Mouse (Mus musculus): ENCODE measurements around the gene Cblb.

Cblb gene

DNA sequence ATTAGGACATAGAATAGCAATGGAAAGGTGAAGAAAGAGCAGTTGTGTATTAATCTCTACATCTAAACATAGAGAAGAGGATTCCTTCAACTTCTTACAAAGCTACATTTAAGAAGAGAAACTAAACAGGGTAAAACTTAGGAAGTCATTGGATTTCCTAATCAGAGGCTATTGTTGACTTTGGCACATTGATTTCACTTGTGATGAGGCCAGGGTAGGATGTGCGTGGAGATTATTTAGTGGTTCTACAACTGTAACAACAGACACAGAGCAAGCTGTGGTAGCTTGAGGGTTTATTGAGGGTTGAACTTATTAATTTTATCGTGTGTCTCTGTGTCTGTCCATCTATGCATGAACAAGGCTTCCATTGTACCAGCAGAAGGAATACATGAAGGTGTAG is 7.8 kb downstream of the Cblb start:
- no peak for DNase-seq (ENCODE audit: low spot score in 2 of 2)

DNA sequence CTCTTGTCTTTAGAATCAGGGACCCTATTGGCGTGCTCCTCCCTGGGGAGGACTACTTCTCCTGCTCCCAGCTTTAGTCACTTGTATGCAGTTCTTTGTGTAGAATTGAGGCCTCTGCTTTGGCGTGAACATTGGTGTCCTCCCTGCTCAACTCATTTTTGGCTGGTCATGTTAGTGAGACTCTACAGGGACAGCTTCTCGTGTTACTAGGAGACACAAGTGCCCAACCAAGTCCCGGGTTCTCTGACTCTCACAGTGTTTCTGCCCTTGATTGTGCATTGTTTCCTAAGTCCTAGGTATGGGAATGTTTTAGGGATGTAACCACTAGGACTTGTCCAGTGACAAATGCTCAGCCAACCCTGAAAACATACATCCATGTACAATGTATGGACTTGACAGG is 9.9 kb downstream of the Cblb start:
- no peak for DNase-seq (ENCODE audit: low spot score in 2 of 2)

DNA sequence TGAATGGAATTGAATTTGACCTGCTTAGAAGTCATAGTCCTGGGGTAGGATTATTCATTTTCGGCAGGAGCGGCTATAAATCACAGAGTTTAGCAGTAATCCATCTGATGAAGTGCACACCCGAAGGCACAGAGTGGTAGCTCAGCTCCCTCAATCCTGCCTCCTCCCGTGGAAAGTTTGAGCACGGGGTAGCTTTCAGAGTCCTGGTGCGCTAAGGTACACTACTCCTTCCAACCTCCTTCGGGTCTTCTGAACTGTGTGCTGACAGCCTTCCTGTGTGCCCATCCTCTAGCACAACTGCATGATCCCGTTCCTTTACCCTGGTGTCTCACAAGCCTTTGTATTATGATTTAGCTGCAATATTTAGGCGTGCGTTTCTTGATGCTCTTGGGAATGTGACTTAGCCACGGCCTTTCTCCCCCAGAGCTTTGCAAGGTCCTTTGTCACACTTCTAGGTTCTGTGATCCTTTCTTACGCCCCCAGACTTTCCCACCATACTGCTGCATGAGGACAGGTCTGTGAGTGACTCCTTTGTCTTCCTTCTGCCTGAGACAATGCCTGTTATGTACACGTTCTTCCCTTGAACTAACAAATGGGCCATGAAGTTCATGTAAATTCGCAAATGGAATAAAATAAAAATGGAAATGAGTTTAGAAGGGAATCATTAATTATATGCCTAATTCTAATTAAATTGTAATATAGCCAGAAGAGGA is 11.8 kb downstream of the Cblb start:
- no peak for DNase-seq (ENCODE audit: low spot score in 2 of 2)

DNA sequence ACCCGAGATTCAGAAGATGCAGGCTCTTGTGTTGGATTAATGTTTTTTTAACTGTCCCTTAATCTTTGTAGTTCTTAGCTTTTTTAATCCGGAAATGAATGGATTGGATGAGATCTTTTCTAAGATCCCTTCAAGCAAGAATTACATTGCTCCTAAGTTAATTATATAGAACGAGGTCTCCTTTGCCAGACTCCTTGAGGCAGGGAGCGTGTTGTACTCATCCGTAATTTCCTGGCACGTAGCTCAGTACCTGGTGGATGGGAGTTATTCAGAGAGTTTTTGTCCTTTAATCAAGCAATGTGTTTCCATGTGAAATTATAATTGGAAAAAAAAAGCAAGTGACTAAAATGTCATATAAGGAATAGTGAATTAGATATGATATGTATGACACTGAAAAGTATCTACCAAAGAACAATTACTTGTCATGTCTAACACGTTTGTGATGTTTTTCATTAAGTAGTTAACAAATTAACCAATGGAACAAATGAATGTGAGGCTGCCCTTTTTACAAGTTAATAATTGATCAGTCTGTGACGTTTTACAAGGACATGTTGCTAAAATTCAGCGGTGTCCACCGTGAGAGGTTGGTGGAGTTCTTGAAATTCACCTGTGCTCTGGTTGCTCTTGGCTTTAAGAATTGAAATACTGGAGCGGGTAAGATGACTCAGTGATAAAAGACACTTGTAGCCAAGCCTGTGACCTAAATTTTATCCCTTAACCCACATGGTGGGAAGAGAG is 12.5 kb downstream of the Cblb start:
- no peak for DNase-seq (ENCODE audit: low spot score in 2 of 2)

DNA sequence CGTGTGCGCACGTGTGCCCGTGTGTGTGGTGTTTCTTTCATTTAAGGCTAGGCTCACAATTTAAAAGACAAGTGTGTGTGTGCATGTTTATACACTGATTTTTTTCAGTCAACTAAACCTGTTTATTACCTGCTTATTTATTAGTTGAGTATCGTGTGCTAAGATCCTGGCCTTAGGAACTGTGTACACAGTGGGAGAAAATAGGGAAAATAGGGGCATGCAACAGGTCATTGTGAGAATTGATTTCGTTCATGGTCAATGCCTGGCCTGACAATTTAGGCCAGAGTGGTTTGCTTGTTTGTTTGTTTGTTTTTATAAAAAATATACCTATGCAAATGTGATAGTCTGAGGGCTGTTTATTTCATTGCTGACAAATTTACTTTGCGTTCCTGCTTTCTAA is 13.5 kb downstream of the Cblb start:
- no peak for DNase-seq (ENCODE audit: low spot score in 2 of 2)

DNA sequence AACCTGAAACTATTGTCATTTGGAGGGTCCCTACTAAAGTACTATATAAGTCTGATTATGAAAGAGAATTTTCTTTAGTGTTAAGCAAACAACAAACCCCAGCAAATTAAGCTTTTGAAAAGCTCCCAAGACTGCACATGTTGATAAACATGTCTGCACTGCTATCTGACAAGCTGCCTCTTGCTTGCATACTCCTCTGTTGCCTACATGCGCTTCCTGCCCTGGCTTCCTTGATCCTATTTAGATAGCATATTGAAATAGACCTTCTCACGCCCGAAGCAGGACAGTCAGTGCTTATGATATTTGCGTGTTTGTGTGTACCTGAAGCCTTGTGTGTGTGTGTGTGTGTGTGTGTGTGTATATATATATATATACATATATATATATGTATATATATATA is 14.0 kb downstream of the Cblb start:
- peak; percentile 27 to 39 for DNase-seq (ENCODE audit: low spot score in 2 of 2)

DNA sequence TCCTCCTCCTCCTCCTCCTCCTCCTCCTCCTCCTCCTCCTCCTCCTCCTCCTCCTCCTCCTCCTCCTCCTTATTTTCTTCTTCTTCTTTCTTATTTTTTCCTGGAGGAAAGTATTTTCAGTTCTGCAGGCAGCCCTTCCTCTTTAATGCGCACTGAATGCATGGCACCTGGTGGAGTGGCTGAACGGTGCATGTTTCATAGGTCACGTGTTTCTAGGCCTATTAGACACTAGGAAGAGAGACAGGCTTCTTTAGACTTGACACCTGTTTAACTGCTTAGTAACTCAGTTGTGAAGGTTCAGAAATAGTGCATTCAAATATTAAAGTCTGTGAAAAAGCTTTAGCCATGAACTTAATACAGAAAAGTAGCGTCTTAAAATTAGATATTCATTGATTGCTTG is 15.4 kb downstream of the Cblb start:
- no peak for DNase-seq (ENCODE audit: low spot score in 2 of 2)

DNA sequence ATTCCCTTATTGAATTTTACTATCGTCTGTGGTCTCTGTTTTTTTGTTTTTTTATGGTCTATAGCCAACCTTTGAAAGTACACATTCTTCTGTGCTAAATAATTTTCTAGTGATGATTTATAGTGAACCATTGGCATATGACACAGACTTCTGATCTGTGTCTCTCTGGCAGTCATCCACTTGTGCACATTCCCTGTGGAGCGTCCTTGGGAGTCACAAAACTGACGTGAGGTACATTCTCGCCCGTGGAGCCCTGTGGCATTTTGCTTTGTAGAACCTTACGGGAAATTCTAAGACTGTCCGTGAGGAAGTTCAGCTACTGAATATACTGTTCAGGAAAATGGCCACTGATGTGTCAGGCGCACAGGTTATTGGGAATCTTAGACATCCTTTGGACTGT is 20.1 kb downstream of the Cblb start:
- DNase-seq (ENCODE audit: low spot score in 2 of 2), result no peak

DNA sequence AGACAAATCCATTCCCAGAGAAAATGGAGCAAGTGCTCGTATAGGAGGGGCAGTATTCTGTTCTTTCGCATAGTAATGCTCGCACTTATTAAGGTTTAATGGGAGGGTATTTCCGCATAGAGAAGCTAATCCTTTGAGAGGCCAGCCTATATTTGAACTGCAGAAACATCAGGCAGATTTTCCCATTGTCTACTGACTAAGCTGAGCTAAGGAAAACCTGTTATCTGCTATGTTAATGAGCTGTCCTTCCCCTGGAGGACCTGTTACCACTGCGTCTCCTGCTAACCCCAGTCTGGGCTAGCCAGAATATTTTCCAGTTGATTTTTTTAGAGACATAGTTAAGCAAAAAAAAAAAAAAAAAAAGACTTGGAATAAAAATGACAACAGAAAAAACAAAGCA is 21.7 kb downstream of the Cblb start:
- DNase-seq (ENCODE audit: low spot score in 2 of 2), result no peak

DNA sequence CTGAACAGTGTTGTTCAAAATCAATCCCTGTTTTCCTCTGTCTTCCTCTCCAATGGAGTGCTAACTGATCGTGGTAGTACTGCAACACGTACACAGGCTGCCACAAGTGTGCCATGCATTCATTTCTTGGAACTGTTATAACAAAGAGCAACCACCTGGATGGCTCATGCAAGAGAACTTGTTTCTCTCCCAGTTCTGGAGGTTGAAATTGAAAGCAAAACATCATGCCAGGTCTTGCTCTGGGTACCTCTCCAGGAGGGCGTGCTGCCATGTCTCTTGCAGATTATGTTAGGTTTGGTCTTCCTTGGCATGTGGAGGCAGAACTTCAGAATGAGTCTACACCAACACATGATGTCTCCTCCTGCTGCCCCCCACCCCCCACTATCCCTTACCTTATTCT is 24.2 kb downstream of the Cblb start:
- DNase-seq (ENCODE audit: low spot score in 2 of 2), result no peak

DNA sequence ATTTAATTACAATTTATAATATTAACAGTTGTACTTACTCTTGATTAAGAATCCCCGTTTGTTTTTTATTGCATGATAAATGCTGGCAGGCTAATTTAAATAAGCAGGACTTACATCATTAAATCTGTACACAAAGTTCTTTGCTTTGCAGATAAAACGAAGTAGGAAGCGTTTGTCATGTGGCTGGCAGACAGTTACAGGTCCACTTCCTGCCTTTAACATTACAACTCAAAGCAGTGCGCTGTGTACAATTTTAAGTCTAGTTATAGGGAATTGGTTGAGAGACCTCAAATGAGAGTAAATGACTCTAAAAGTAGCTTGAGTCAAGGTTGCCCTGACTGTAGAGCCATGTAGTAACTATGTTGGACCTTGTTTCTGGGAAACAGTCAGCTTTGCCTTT is 25.1 kb downstream of the Cblb start:
- no peak for DNase-seq (ENCODE audit: low spot score in 2 of 2)

DNA sequence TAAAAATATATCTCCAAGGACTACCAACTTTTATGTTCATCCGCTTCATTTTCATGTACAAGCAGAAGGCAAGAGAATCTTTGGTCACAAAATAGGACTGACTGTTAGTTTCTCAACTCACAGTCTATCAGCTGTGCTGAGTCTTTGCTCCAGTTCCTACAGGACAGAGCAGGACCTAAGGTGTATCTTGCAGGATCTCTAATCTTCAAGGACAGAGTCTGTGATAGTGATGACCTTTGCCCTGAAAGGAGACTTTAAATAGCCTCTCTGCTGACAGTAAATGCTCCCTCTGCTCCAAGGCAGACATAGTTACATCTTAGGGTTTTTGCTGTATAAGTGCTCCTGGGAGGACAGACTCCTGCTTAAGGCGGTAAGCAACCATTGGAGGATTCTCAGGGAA is 26.3 kb downstream of the Cblb start:
- no peak for DNase-seq (ENCODE audit: low spot score in 2 of 2)

DNA sequence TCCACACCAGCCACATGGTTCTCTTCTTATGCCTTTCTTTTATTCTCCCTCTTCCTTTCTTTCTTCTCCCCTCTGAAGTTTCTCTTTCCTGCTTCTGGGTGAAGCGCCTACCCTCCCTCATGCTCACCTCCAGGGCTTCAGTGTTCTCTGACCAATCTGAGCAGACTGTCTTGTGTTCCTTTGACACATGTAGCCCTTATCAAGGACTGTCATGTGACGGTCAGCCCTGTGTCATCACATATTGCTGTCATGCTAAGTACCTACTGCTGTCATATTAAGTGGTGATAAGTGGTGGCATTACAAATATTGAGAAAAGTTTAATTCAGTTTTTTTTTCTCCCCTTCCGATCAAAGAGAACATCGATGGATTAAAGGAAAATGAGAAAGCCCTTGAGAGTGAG is 28.5 kb downstream of the Cblb start:
- no peak for DNase-seq (ENCODE audit: low spot score in 2 of 2)

DNA sequence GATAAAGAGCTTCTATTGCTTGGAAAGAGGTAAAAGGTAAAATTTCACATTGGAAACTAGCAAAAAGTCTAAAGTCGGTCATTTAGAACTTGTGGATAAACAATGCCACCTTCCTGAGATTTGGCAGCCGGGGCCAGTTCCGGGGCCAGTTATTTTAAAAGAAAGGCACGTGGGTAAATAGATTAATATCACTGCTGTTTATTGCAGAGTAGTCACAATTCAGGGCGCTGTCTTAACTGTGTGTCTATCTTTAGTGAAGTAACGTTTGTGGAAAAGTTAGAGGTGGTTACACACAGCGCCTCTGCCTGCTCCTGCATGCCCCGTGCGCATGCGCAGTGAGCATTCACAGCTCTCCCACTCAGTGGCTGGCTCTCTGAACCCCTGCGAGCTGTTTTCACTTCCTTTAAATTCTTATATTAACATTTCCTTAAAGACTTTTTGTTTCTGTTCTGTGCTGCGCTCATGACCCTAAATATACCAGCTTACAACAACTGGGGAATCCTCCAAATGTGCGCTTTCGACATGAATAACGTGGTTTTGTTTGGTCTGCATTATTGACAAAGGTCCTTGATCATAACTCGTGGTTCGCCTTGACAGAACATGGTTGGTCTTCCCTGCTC is 29.2 kb downstream of the Cblb start:
- peak; percentile 51 to 64 for DNase-seq (ENCODE audit: low spot score in 2 of 2)

DNA sequence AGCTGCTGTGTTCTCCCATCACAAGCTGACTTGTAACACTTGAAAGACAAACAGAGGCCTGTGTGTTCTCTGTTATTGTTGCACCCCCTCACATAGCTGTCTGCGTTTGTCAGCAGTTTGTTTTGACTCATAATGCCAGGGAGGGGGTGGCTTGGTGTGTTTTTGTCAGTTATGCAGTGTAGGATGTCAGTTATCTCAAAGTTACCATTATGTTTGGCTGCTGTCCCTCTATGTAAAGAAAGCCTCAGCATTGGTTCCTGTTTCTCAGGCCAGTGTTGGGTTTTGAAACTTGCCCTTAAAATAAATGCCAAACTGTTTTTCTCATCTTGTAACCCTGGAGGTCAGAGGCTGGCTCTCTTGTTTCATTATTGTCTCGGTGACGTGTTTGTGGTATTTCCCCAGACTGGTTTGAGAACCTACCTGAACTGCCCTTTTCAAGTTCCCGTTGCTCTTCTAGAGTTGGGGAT is 30.0 kb downstream of the Cblb start:
- DNase-seq (ENCODE audit: low spot score in 2 of 2), result no peak

DNA sequence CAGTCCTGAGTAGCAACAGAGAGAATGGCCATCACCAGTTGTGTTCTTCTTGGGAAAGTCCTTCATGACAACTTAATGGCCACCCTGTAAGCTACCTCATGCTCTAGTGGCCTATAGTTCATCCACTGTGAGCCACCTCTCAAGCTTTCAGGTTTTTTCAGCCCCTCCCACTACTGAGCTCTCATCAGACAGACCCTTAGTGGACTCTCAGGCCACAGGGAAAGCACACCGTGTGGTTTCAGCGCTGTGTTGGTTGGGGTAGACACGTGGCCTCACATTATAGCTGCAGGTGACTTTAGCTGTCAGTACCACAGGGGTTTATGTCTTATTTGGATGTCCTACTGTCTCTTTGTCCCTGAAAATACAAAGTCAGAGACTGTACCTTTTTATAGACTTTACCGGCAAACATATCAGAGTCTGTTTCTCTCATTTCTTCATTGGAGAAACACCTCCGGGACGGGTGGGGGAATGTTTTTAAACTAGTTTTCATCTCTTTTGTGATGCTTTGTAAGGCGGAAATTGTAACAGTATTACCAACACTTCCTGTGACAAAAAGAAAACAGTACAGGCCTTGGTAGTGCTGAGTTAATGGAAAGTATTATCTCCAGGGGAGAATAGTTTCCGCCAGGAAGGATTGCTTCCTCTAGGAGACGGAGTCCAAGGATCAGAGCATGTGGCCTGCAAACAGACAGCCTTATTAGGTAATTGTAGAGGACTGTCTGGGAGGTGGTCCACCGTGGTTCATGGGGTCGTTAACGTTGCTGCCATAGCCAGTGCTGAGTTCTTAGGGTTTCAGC is 33.5 kb downstream of the Cblb start:
- no peak for DNase-seq (ENCODE audit: low spot score in 2 of 2)

DNA sequence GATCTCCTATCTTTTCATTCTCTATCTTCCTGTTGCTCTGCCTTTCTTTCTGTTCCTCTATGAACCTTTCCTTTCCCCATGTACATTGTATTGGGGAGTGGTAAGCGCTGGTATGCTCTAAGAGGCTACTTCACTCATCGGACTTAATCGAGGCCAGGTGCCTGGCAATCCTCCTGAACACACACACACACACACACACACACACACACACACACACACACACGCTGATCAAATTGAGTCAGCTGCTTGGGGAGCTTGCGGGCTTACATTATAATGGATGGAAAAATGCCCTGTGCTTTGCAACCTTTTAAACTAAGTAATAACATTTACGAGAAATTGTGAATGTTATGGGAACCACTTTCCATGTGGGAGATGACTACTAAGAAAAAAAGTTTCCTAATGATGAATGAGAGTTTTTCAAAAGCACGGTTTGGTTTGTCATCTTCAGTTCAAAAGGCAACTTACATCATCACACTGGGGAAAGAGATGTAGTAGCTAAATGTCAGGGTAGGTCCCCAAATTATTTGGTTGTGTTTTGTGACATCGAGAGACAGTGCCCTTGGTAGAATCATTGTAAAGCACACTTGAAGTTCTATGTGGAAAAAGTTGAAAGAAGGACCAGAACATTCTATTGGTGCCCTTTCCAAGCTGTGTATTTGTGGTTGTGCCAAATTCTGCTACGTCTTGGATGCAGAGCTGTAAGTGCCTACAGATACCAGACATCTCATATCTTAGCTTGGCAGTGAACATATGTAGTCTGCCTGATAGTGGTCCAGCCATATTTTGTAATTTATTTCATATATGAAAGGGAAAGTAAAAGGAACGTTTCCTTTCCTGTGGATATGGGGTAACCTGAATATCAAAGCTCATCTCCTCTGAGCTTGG is 36.8 kb downstream of the Cblb start:
- DNase-seq (ENCODE audit: low spot score in 2 of 2), result no peak

DNA sequence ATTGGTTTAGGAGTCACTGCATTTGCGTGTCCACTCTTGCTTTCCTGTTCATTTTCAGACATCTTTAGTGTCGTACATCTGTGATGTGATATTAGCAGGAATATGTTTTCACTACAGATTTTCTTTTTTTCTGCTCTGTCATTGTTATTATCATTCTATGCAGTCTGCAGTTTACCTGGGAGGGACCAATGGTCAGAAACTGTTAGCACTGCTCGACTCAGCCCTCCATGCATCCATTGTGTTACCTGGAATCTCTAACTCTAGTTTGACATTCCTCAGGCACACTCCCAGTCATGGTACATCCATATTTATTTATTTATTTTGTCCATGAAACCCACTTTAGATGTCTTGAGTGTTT is 37.5 kb downstream of the Cblb start:
- DNase-seq (ENCODE audit: low spot score in 2 of 2), result no peak

DNA sequence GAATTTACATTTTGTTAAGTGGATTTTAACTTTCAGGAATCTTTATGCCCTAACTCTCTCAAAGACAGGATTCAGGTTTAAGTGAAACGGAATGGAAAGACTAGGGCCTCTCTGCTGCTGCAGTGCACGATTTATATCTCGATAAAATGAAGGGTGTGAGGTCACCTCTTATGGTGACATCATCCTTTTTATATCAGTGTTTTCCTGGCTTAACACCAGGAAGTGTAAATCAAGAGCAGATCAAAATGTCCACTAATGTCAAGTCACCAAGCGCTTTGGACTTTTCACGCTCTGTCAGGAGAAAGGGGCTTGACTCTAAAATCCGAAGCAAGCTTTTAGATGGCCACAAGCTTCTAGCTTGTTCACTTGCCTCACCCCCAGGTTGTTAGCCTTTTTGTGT is 38.6 kb downstream of the Cblb start:
- no peak for DNase-seq (ENCODE audit: low spot score in 2 of 2)

DNA sequence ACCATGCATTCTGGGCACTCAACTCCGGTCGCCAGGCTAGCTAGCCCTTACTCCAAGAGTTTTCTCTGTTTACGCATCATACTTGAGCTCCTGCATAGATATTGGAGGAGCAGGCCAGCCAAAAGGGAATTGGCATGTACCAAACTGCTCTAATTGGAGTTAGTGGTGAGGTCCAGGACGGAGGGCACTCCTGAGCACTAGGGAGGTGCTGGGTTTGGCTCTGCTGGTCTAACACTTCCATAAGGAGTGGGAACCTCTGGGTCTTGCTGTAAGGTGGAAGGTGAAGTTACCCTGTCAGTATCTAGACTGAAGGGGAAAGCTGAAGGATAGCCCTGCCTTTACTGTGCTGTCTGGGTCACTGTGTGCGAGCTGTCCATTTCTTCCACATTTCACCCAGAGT is 39.1 kb downstream of the Cblb start:
- no peak for DNase-seq (ENCODE audit: low spot score in 2 of 2)

DNA sequence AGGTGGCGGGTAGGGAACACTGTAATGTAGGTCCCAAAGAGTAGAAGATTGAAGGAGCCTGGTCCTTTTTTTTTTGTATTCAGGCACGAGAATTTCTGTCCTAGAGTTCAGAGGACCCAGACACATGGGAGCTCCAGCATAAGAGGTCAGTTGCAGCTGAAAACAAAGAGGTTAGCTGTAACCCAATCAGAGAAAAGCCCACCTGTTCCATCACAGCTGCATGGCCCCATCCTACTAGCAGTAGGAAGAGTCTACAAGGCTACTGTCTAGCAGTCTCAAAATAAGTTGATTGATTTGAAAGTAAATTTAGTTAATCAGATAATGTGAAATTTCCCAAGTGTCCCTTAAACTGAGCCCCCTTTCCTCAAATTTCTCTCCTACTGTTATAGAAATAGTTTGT is 40.3 kb downstream of the Cblb start:
- DNase-seq (ENCODE audit: low spot score in 2 of 2), result no peak

All from urinary bladder, postnatal 36 days (tissue).